In genomic region chr12:71342397-71342796, GRCm38 (mm10) we compare ENCODE assay signal across 9 mouse cellular contexts. TPM values are rescaled to one million over a fixed set of nuclear protein-coding genes. Genes with fewer than 3 reads are reported as not detected.
A peak's percentile ranks its signal among the peaks of the same experiment; 100 is the strongest.
DNase-seq lines count a peak whose midpoint lies in the region; ATAC-seq and TF ChIP-seq lines count a peak whose summit lies in the region.
"Had no signal": no experiment of that assay in that cellular context is flagged by ENCODE, and none has a peak within 500 bp of the region (broad histone marks: within the 10 kb centered on the region; RNA-seq: fewer than 3 reads in every experiment).

No protein-coding gene starts in this region.

- DNase-seq in heart, adult 8-10 months (ENCODE audit: low spot score): peak; percentile 33
- DNase-seq in kidney, postnatal 36 days: peak; percentile 42 to 65
- peak in 1 of 2 experiments; percentile 39 for DNase-seq in spleen, adult 2 months (ENCODE audit: low read depth in 1 of 2, low spot score in 2 of 2)
- no peak for DNase-seq in cerebellum, adult 9-11 months

- no peaks in the 10 kb centered on the region for H3K27me3 ChIP-seq in forebrain, embryonic 16.5 days (replicated peaks; ENCODE audit: control insufficient read depth, insufficient read depth, low read length)
- H3K27me3 ChIP-seq in forebrain, embryonic 15.5 days: no peaks in the 10 kb centered on the region
- no peaks in the 10 kb centered on the region; the same call in 1 of the 2 replicates for H3K27me3 ChIP-seq in E14TG2a.4 (ENCODE audit: insufficient read depth, low read length)
- no peaks in the 10 kb centered on the region for H3K27me3 ChIP-seq in spleen, adult 2 months (ENCODE audit: control insufficient read depth, insufficient read depth, low read length)
- H3K27me3 ChIP-seq: neural tube, embryonic 12.5 days had no signal

- peak overlapping the region; percentile 10; the same call in 1 of the 2 replicates for H3K4me2 ChIP-seq in forebrain, embryonic 16.5 days (ENCODE audit: low read length)
- H3K4me2 ChIP-seq in forebrain, embryonic 15.5 days (replicated peaks): no peak overlapping the region
- H3K4me2 ChIP-seq: neural tube, embryonic 12.5 days had no signal

- TF ChIP-seq POLR2A in spleen, adult 2 months (IDR thresholded peaks at IDR 0.05; ENCODE audit: low read depth, low read length): no peak

- H3K36me3 ChIP-seq in forebrain, embryonic 16.5 days (ENCODE audit: control insufficient read depth, insufficient read depth): no peaks in the 10 kb centered on the region
- no peaks in the 10 kb centered on the region for H3K36me3 ChIP-seq in forebrain, embryonic 15.5 days
- no peaks in the 10 kb centered on the region for H3K36me3 ChIP-seq in E14TG2a.4 (ENCODE audit: insufficient read depth, low read length)
- H3K36me3 ChIP-seq in spleen, adult 2 months (ENCODE audit: control insufficient read depth, insufficient read depth, low read length): no peaks in the 10 kb centered on the region
- H3K36me3 ChIP-seq: neural tube, embryonic 12.5 days had no signal

- WGBS in forebrain, embryonic 16.5 days: 53% methylated on average over 13 of the region's 13 CpGs
- WGBS in forebrain, embryonic 15.5 days: 59% methylated on average over 13 of the region's 13 CpGs
- 31% methylated on average over 13 of the region's 13 CpGs for WGBS in spleen, adult 2 months

- ATAC-seq in forebrain, embryonic 16.5 days: no peak
- no peak for ATAC-seq in forebrain, embryonic 15.5 days (replicated peaks)
- no peak for ATAC-seq in frontal cortex, adult (ENCODE audit: low TSS enrichment)

- no peak overlapping the region for H3K4me3 ChIP-seq in forebrain, embryonic 16.5 days (replicated peaks; ENCODE audit: low read length)
- no peak overlapping the region for H3K4me3 ChIP-seq in forebrain, embryonic 15.5 days
- H3K4me3 ChIP-seq in E14TG2a.4 (replicated peaks; ENCODE audit: low read length): peak overlapping the region; percentile 42
- H3K4me3 ChIP-seq in spleen, adult 2 months (ENCODE audit: extremely low read depth, insufficient read depth, insufficient read length): peak overlapping the region; percentile 45
- H3K4me3 ChIP-seq: neural tube, embryonic 12.5 days had no signal

- no peak for TF ChIP-seq CTCF in E14TG2a.4 (conservative IDR thresholded peaks at IDR 0.05; ENCODE audit: low read length)
- no peak for TF ChIP-seq CTCF in spleen, adult 2 months (IDR thresholded peaks at IDR 0.05; ENCODE audit: extremely low read depth, insufficient read depth, insufficient read length, insufficient replicate concordance)

- no peaks in the 10 kb centered on the region for H3K4me1 ChIP-seq in forebrain, embryonic 16.5 days (replicated peaks; ENCODE audit: control insufficient read depth, insufficient read depth, low read length)
- H3K4me1 ChIP-seq in forebrain, embryonic 15.5 days: peaks cover 3% of the 10 kb centered on the region; the same call in 1 of the 2 replicates
- H3K4me1 ChIP-seq in E14TG2a.4 (replicated peaks; ENCODE audit: low read depth, low read length): peaks cover 13% of the 10 kb centered on the region
- H3K4me1 ChIP-seq in spleen, adult 2 months (ENCODE audit: control insufficient read depth, insufficient read depth, insufficient read length): no peaks in the 10 kb centered on the region

- H3K27ac ChIP-seq in forebrain, embryonic 16.5 days (ENCODE audit: low read length): no peak overlapping the region
- no peak overlapping the region for H3K27ac ChIP-seq in forebrain, embryonic 15.5 days (replicated peaks)
- no peak overlapping the region for H3K27ac ChIP-seq in spleen, adult 2 months (ENCODE audit: insufficient read depth, low read length)
- H3K27ac ChIP-seq: neural tube, embryonic 12.5 days had no signal

- H3K9ac ChIP-seq in forebrain, embryonic 16.5 days (replicated peaks; ENCODE audit: low read depth, low read length): no peak overlapping the region
- no peak overlapping the region for H3K9ac ChIP-seq in forebrain, embryonic 15.5 days (replicated peaks)
- H3K9ac ChIP-seq: neural tube, embryonic 12.5 days had no signal

- no peaks in the 10 kb centered on the region for H3K9me3 ChIP-seq in forebrain, embryonic 16.5 days (ENCODE audit: control insufficient read depth, low read length)
- no peaks in the 10 kb centered on the region for H3K9me3 ChIP-seq in forebrain, embryonic 15.5 days
- no peaks in the 10 kb centered on the region for H3K9me3 ChIP-seq in E14TG2a.4 (ENCODE audit: low read length)
- H3K9me3 ChIP-seq: neural tube, embryonic 12.5 days had no signal

RNA-seq across cellular contexts. Expression of gene Dact1, which starts 32.7 kb away (rescaled TPM):
- 31.1 and 31.4 TPM in 2 replicates for polyA plus RNA-seq in forebrain, embryonic 16.5 days (2015; fragmentation: Nextera tagmentation; extraction: Ambion mirVana)
- 38.7 and 42.1 TPM in 2 replicates for polyA plus RNA-seq in forebrain, embryonic 15.5 days (2015; fragmentation: Nextera tagmentation; extraction: Ambion mirVana)
- total RNA-seq in heart, adult 8-10 months (2022): 1 to 10 TPM; 2.5 to 4.5 (median 3.6) TPM
- polyA plus RNA-seq in spleen, adult 2 months (2012; rRNA removed): 4.7 and 7.2 TPM in 2 replicates

Comparison
In these comparisons a context has a peak if more than half of its experiments do, and no peak if none do; other contexts are left out.
1. H3K4me3 ChIP-seq: peak in E14TG2a.4 (single experiment) and spleen, adult 2 months (single experiment); none in forebrain, embryonic 16.5 days (single experiment) and forebrain, embryonic 15.5 days (single experiment).